Mouse (Mus musculus): ENCODE data around the gene Zfp446. TPM values are rescaled to one million over a fixed set of nuclear protein-coding genes. Genes with fewer than 3 reads are reported as not detected.

Zfp446 gene
- polyA plus RNA-seq, 1 experiment from 2014 or later = 5.2 TPM

GRCm38 (mm10) chr7:12949872-12950229, 27.8 kb upstream of the Zfp446 start:
- H3K4me2 ChIP-seq (ENCODE audit: low read length) = peak overlapping the region; percentile 83
- ATAC-seq (ENCODE audit: insufficient number of reproducible peaks, insufficient read depth, low FRiP score, low read depth) = no peak
- H3K27ac ChIP-seq (replicated peaks in 1 of 2; ENCODE audit: control insufficient read depth in 1 of 2, insufficient read depth in 1 of 2, low read depth in 2 of 2, low read length in 2 of 2) = peak overlapping the region; percentile 79 to 91
- H3K36me3 ChIP-seq (ENCODE audit: control insufficient read depth, insufficient read depth, low read length) = no peaks in the 10 kb centered on the region
- H3K27me3 ChIP-seq (ENCODE audit: control insufficient read depth, insufficient read depth, low read length) = no peaks in the 10 kb centered on the region
- WGBS = 9% methylated on average over 16 of the region's 16 CpGs
- peaks cover 6 to 8% of the 10 kb centered on the region in 2 experiments for H3K4me1 ChIP-seq (ENCODE audit: control insufficient read depth in 2 of 2, insufficient read depth in 2 of 2, low read length in 2 of 2)
- peak overlapping the region; percentile 74 for H3K9ac ChIP-seq (ENCODE audit: low read length)
- no peaks in the 10 kb centered on the region for H3K9me3 ChIP-seq (ENCODE audit: control insufficient read depth, low read length)
- H3K4me3 ChIP-seq (ENCODE audit: control insufficient read depth in 1 of 2, insufficient read depth in 1 of 2, low read depth in 1 of 2, low read length in 2 of 2) = peak overlapping the region; percentile 48 to 68

GRCm38 (mm10) chr7:12954896-12955295, 22.8 kb upstream of the Zfp446 start:
- 48% methylated on average over 3 of the region's 3 CpGs for WGBS

DNA sequence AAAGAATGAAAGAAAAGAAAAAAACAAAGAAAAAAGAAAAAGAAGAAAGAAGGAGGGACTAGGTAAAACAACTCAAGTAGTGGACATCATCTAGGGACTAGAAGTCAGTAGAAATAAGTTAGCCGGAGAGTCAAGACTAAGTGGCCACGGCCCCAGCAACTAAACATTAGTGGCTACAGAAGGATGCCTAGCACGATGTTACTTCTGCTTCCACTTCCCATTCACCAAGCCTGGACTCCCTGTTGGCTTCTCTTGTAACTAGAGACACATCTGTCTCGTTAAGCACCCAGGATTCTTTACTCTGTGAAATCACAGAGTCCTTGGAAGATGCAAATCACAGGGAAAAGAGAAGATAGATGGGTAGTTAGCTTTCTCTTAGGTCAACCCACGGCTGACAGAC, 20.1 kb upstream of the Zfp446 start:
- H3K36me3 ChIP-seq (ENCODE audit: control insufficient read depth, insufficient read depth, low read length) = no peaks in the 10 kb centered on the region
- H3K9ac ChIP-seq (ENCODE audit: low read length) = no peak overlapping the region
- no peak for ATAC-seq (ENCODE audit: insufficient number of reproducible peaks, insufficient read depth, low FRiP score, low read depth)
- no peaks in the 10 kb centered on the region for H3K27me3 ChIP-seq (ENCODE audit: control insufficient read depth, insufficient read depth, low read length)
- 70% methylated on average over 5 of the region's 5 CpGs for WGBS
- H3K27ac ChIP-seq (replicated peaks in 1 of 2; ENCODE audit: control insufficient read depth in 1 of 2, insufficient read depth in 1 of 2, low read depth in 2 of 2, low read length in 2 of 2) = no peak overlapping the region
- H3K4me2 ChIP-seq (ENCODE audit: low read length) = no peak overlapping the region
- no peaks in the 10 kb centered on the region for H3K4me1 ChIP-seq (ENCODE audit: control insufficient read depth in 2 of 2, insufficient read depth in 2 of 2, low read length in 2 of 2)
- no peaks in the 10 kb centered on the region for H3K9me3 ChIP-seq (ENCODE audit: control insufficient read depth, low read length)
- no peak overlapping the region for H3K4me3 ChIP-seq (ENCODE audit: control insufficient read depth in 1 of 2, insufficient read depth in 1 of 2, low read depth in 1 of 2, low read length in 2 of 2)

More at GRCm38 (mm10) chr7:12954896-12955295, 22.8 kb upstream of the Zfp446 start:
- Histone ChIP-seq H3K9me3 (ENCODE audit: control insufficient read depth, low read length) (no peaks in the 10 kb centered on the region), H3K27me3 (ENCODE audit: control insufficient read depth, insufficient read depth, low read length) (no peaks in the 10 kb centered on the region), H3K27ac (replicated peaks in 1 of 2; ENCODE audit: control insufficient read depth in 1 of 2, insufficient read depth in 1 of 2, low read depth in 2 of 2, low read length in 2 of 2) (no peak overlapping the region), H3K36me3 (ENCODE audit: control insufficient read depth, insufficient read depth, low read length) (no peaks in the 10 kb centered on the region), H3K9ac (ENCODE audit: low read length) (no peak overlapping the region), H3K4me3 (ENCODE audit: control insufficient read depth in 1 of 2, insufficient read depth in 1 of 2, low read depth in 1 of 2, low read length in 2 of 2) (no peak overlapping the region), H3K4me1 (ENCODE audit: control insufficient read depth in 2 of 2, insufficient read depth in 2 of 2, low read length in 2 of 2) (peaks cover 6% of the 10 kb centered on the region in 2 experiments), H3K4me2 (ENCODE audit: low read length) (no peak overlapping the region)
- ATAC-seq (ENCODE audit: insufficient number of reproducible peaks, insufficient read depth, low FRiP score, low read depth) = no peak

GRCm38 (mm10) chr7:12958948-12959347, 18.7 kb upstream of the Zfp446 start:
- no peak overlapping the region for H3K9ac ChIP-seq (ENCODE audit: low read length)
- H3K27ac ChIP-seq (replicated peaks in 1 of 2; ENCODE audit: control insufficient read depth in 1 of 2, insufficient read depth in 1 of 2, low read depth in 2 of 2, low read length in 2 of 2) = no peak overlapping the region
- no peaks in the 10 kb centered on the region for H3K4me1 ChIP-seq (ENCODE audit: control insufficient read depth in 2 of 2, insufficient read depth in 2 of 2, low read length in 2 of 2)
- no peak for ATAC-seq (ENCODE audit: insufficient number of reproducible peaks, insufficient read depth, low FRiP score, low read depth)
- 81% methylated on average over 4 of the region's 4 CpGs for WGBS
- H3K4me2 ChIP-seq (ENCODE audit: low read length) = no peak overlapping the region
- no peaks in the 10 kb centered on the region for H3K36me3 ChIP-seq (ENCODE audit: control insufficient read depth, insufficient read depth, low read length)
- H3K27me3 ChIP-seq (ENCODE audit: control insufficient read depth, insufficient read depth, low read length) = no peaks in the 10 kb centered on the region
- no peaks in the 10 kb centered on the region for H3K9me3 ChIP-seq (ENCODE audit: control insufficient read depth, low read length)
- no peak overlapping the region for H3K4me3 ChIP-seq (ENCODE audit: control insufficient read depth in 1 of 2, insufficient read depth in 1 of 2, low read depth in 1 of 2, low read length in 2 of 2)

DNA sequence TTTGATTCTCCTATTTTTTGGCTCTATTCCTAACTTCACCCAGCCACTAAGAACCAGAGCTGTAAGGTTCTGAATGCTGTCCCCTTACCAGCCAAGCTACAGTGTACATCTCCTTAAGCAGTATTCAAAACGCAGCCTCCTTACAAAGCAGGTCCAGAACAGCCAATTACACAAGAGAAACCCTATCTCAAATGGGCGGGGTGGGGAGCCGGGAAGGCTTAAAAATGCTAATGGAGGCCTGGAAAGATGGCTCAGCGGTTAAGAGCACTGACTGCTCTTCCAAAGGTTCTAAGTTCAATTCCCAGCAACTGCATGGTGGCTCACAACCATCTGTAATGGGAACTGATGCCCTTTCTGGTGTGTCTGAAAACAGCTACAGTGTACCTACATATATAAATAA, 17.9 kb upstream of the Zfp446 start:
- H3K27ac ChIP-seq (replicated peaks in 1 of 2; ENCODE audit: control insufficient read depth in 1 of 2, insufficient read depth in 1 of 2, low read depth in 2 of 2, low read length in 2 of 2) = no peak overlapping the region
- no peak overlapping the region for H3K4me3 ChIP-seq (ENCODE audit: control insufficient read depth in 1 of 2, insufficient read depth in 1 of 2, low read depth in 1 of 2, low read length in 2 of 2)
- WGBS = 25% methylated on average over 4 of the region's 4 CpGs
- no peaks in the 10 kb centered on the region for H3K36me3 ChIP-seq (ENCODE audit: control insufficient read depth, insufficient read depth, low read length)
- H3K27me3 ChIP-seq (ENCODE audit: control insufficient read depth, insufficient read depth, low read length) = no peaks in the 10 kb centered on the region
- no peak overlapping the region for H3K9ac ChIP-seq (ENCODE audit: low read length)
- no peak for ATAC-seq (ENCODE audit: insufficient number of reproducible peaks, insufficient read depth, low FRiP score, low read depth)
- no peak overlapping the region for H3K4me2 ChIP-seq (ENCODE audit: low read length)
- H3K9me3 ChIP-seq (ENCODE audit: control insufficient read depth, low read length) = no peaks in the 10 kb centered on the region
- H3K4me1 ChIP-seq (ENCODE audit: control insufficient read depth in 2 of 2, insufficient read depth in 2 of 2, low read length in 2 of 2) = no peaks in the 10 kb centered on the region

- peak; percentile 27; the same call in 1 of the 2 replicates for ATAC-seq (ENCODE audit: insufficient number of reproducible peaks, insufficient read depth, low FRiP score, low read depth)
- Histone ChIP-seq H3K27me3 (ENCODE audit: control insufficient read depth, insufficient read depth, low read length) (no peaks in the 10 kb centered on the region), H3K4me2 (ENCODE audit: low read length) (peak overlapping the region; percentile 72), H3K27ac (replicated peaks in 1 of 2; ENCODE audit: control insufficient read depth in 1 of 2, insufficient read depth in 1 of 2, low read depth in 2 of 2, low read length in 2 of 2) (peak overlapping the region; percentile 73 to 82), H3K36me3 (ENCODE audit: control insufficient read depth, insufficient read depth, low read length) (no peaks in the 10 kb centered on the region), H3K9ac (ENCODE audit: low read length) (peak overlapping the region; percentile 77), H3K4me3 (ENCODE audit: control insufficient read depth in 1 of 2, insufficient read depth in 1 of 2, low read depth in 1 of 2, low read length in 2 of 2) (peak overlapping the region; percentile 55 to 74), H3K9me3 (ENCODE audit: control insufficient read depth, low read length) (no peaks in the 10 kb centered on the region), H3K4me1 (ENCODE audit: control insufficient read depth in 2 of 2, insufficient read depth in 2 of 2, low read length in 2 of 2) (peaks cover 5 to 6% of the 10 kb centered on the region in 2 experiments)
- WGBS = 3% methylated on average over 29 of the region's 29 CpGs
Observed at GRCm38 (mm10) chr7:12961511-12962141, 16.0 kb upstream of the Zfp446 start.

- ATAC-seq (ENCODE audit: insufficient number of reproducible peaks, insufficient read depth, low FRiP score, low read depth) = peak; percentile 83
- under 1% methylated on average over 23 of the region's 23 CpGs for WGBS
- H3K4me2 ChIP-seq (ENCODE audit: low read length) = peak within 1 kb of the TSS; percentile 94
- H3K9ac ChIP-seq (ENCODE audit: low read length) = peak within 1 kb of the TSS; percentile 97
- no peaks in the 10 kb centered on the region for H3K27me3 ChIP-seq (ENCODE audit: control insufficient read depth, insufficient read depth, low read length)
- peaks cover 5 to 16% of the 10 kb centered on the region in 2 experiments for H3K4me1 ChIP-seq (ENCODE audit: control insufficient read depth in 2 of 2, insufficient read depth in 2 of 2, low read length in 2 of 2)
- no peaks in the 10 kb centered on the region for H3K9me3 ChIP-seq (ENCODE audit: control insufficient read depth, low read length)
- peaks cover 21% of the 10 kb centered on the region for H3K36me3 ChIP-seq (ENCODE audit: control insufficient read depth, insufficient read depth, low read length)
- peak within 1 kb of the TSS; percentile 92 to 95 for H3K4me3 ChIP-seq (ENCODE audit: control insufficient read depth in 1 of 2, insufficient read depth in 1 of 2, low read depth in 1 of 2, low read length in 2 of 2)
- H3K27ac ChIP-seq (replicated peaks in 1 of 2; ENCODE audit: control insufficient read depth in 1 of 2, insufficient read depth in 1 of 2, low read depth in 2 of 2, low read length in 2 of 2) = peak within 1 kb of the TSS; percentile 86 to 87
Observed at GRCm38 (mm10) chr7:12965678-12966091, 12.0 kb upstream of the Zfp446 start, which contains the start of gene Zfp324. Gene Zfp324 (plus strand): TSS chr7:12965838.

Data from heart, embryonic 14.5 days (tissue).